Mouse (Mus musculus) ES-Bruce4 (cell line): ENCODE results near the gene Art3.

Source experiments
- EP300 ChIP-seq: IDR thresholded peaks from 2 replicates; pipeline ENCODE4 v1.6.1; 2011; ENCODE audit warnings: low read depth, low read length; ENCODE audit not compliant: insufficient read depth
- POLR2A ChIP-seq: IDR thresholded peaks from one replicate; pipeline ENCODE4 v1.8.1; 2011; ENCODE audit warnings: low read length; ENCODE audit not compliant: insufficient read depth

- TF ChIP-seq EP300 = no peak
- no peak for TF ChIP-seq POLR2A
These were observed 37.7 kb downstream of the Art3 start for GRCm38 (mm10) chr5:92369151-92369994.
